Mouse (Mus musculus) forebrain, embryonic 14.5 days (tissue): Measurements from ENCODE around the gene Ing2. TPM values are rescaled to one million over a fixed set of nuclear protein-coding genes. Genes with fewer than 3 reads are reported as not detected.

Experiments used
- ATAC-seq: fragments of 200-750 bp; cut with Nextera tagmentation; 2 replicates; pipeline ENCODE4 v1.8.0; 2017; ENCODE audit warnings: mild to moderate bottlenecking, moderate library complexity
- DNase-seq: peaks from one replicate; pipeline ENCODE4 v3.0.0-alpha.2; 2015; ENCODE audit warnings: low spot score
- H3K27ac ChIP-seq: fragments of 300-500 bp; sonication (generic); 2 replicates; pipeline ENCODE4 v1.5.1; 2014; ENCODE audit warnings: low read depth, mild to moderate bottlenecking, control low read depth, low read length, moderate library complexity
- H3K27me3 ChIP-seq: fragments of 300-500 bp; sonication (generic); replicated peaks from 2 replicates; pipeline ENCODE4 v1.6.1; 2014; ENCODE audit warnings: low read length, control low read depth, mixed read lengths; ENCODE audit not compliant: control insufficient read depth, insufficient read depth
- H3K36me3 ChIP-seq: fragments of 300-500 bp; sonication (generic); 2 replicates; pipeline ENCODE4 v1.6.1; 2014; ENCODE audit warnings: low read length, control low read depth; ENCODE audit not compliant: control insufficient read depth, insufficient read depth
- H3K4me1 ChIP-seq: fragments of 300-500 bp; sonication (generic); 2 replicates; pipeline ENCODE4 v1.6.1; 2014; ENCODE audit warnings: antibody characterized with exemption, low read length, control low read depth; ENCODE audit not compliant: control insufficient read depth, insufficient read depth
- H3K4me2 ChIP-seq: fragments of 300-500 bp; sonication (generic); 2 replicates; pipeline ENCODE4 v1.6.1; 2014; ENCODE audit warnings: mild to moderate bottlenecking, control low read depth, low read length
- H3K4me3 ChIP-seq: fragments of 300-500 bp; sonication (generic); 2 replicates; pipeline ENCODE4 v1.5.1; 2014; ENCODE audit warnings: low read depth, low read length, control low read depth
- H3K9ac ChIP-seq: fragments of 300-500 bp; sonication (generic); 2 replicates; pipeline ENCODE4 v1.6.1; 2014; ENCODE audit warnings: mild to moderate bottlenecking, low read length, control low read depth, moderate library complexity
- H3K9me3 ChIP-seq: fragments of 300-500 bp; sonication (generic); replicated peaks from 2 replicates; pipeline ENCODE4 v1.6.1; 2016; ENCODE audit warnings: low read length, control low read depth, mixed read lengths; ENCODE audit not compliant: control insufficient read depth
- WGBS: fragments of 180-500 bp; shearing (Covaris S2); extraction: QIAGEN DNeasy Blood & Tissue Kit; methylation state at CpG from one replicate; pipeline ENCODE4 v1.1.7; 2014; 5-methylcytosine and 5-hydroxymethylcytosine counted together
- polyA plus RNA-seq: library from polyadenylated mRNA; unstranded; fragments of >200 nt; fragmentation: Nextera tagmentation; extraction: Ambion mirVana; gene quantifications from 2 replicates; pipeline ENCODE4 v1.2.1, GENCODE M21; 2014

The Ing2 gene
- polyA plus RNA-seq, 1 experiment from 2014 or later = 5.8 TPM

- Histone ChIP-seq H3K4me2 (no peak overlapping the region), H3K4me1 (no peaks in the 10 kb centered on the region), H3K9ac (no peak overlapping the region), H3K36me3 (no peaks in the 10 kb centered on the region), H3K9me3 (no peaks in the 10 kb centered on the region), H3K27ac (no peak overlapping the region), H3K27me3 (no peaks in the 10 kb centered on the region), H3K4me3 (no peak overlapping the region)
- DNase-seq (peak; percentile 27), ATAC-seq (no peak)
- WGBS = 81% methylated on average over 4 of the region's 4 CpGs
Observed at GRCm38 (mm10) chr8:47680306-47680705, 5.0 kb upstream of the Ing2 start.

- Histone ChIP-seq H3K36me3 (no peaks in the 10 kb centered on the region), H3K9me3 (no peaks in the 10 kb centered on the region), H3K27me3 (no peaks in the 10 kb centered on the region), H3K9ac (no peak overlapping the region), H3K4me1 (no peaks in the 10 kb centered on the region), H3K4me3 (no peak overlapping the region), H3K4me2 (no peak overlapping the region), H3K27ac (no peak overlapping the region)
- ATAC-seq (no peak), DNase-seq (no peak)
- WGBS = 72% methylated on average over 1 of the region's 1 CpGs
Observed at GRCm38 (mm10) chr8:47679603-47680002, 4.2 kb upstream of the Ing2 start.

GRCm38 (mm10) chr8:47676631-47677030 lies 1.3 kb upstream of the Ing2 start:
- ATAC-seq (no peak), DNase-seq (no peak)
- Histone ChIP-seq H3K4me3 (peak overlapping the region; percentile 91), H3K27me3 (no peaks in the 10 kb centered on the region), H3K27ac (no peak overlapping the region), H3K9ac (peak overlapping the region; percentile 82), H3K4me1 (no peaks in the 10 kb centered on the region), H3K4me2 (peak overlapping the region; percentile 68), H3K36me3 (no peaks in the 10 kb centered on the region), H3K9me3 (no peaks in the 10 kb centered on the region)
- 44% methylated on average over 2 of the region's 2 CpGs for WGBS

- H3K9ac ChIP-seq = peak overlapping the region; percentile 82
- H3K4me2 ChIP-seq = peak overlapping the region; percentile 68
- no peaks in the 10 kb centered on the region for H3K4me1 ChIP-seq
- no peaks in the 10 kb centered on the region for H3K9me3 ChIP-seq
- H3K4me3 ChIP-seq = peak overlapping the region; percentile 91
- no peaks in the 10 kb centered on the region for H3K36me3 ChIP-seq
- no peak overlapping the region for H3K27ac ChIP-seq
- H3K27me3 ChIP-seq = no peaks in the 10 kb centered on the region
- ATAC-seq (no peak), DNase-seq (peak; percentile 11)
- WGBS = 1% methylated on average over 15 of the region's 15 CpGs
Observed at GRCm38 (mm10) chr8:47676224-47676623, 868 bp upstream of the Ing2 start.

GRCm38 (mm10) chr8:47675786-47676185 lies 430 bp upstream of the Ing2 start:
- H3K4me2 ChIP-seq = peak overlapping the region; percentile 68
- H3K36me3 ChIP-seq = no peaks in the 10 kb centered on the region
- no peaks in the 10 kb centered on the region for H3K9me3 ChIP-seq
- DNase-seq = peak; percentile 74
- H3K4me3 ChIP-seq = peak overlapping the region; percentile 91
- no peaks in the 10 kb centered on the region for H3K4me1 ChIP-seq
- H3K27me3 ChIP-seq = no peaks in the 10 kb centered on the region
- peak overlapping the region; percentile 82 for H3K9ac ChIP-seq
- H3K27ac ChIP-seq = peak overlapping the region; percentile 90
- peak; percentile 0; the same call in 1 of the 2 replicates for ATAC-seq
- 0% methylated on average over 20 of the region's 20 CpGs for WGBS

- peak; percentile 35 for ATAC-seq
- H3K27ac ChIP-seq = peak overlapping the region; percentile 90
- no peak for DNase-seq
- no peaks in the 10 kb centered on the region for H3K4me1 ChIP-seq
- H3K4me3 ChIP-seq = peak overlapping the region; percentile 91
- H3K4me2 ChIP-seq = peak overlapping the region; percentile 72
- peak overlapping the region; percentile 86 for H3K9ac ChIP-seq
- H3K9me3 ChIP-seq = no peaks in the 10 kb centered on the region
- no peaks in the 10 kb centered on the region for H3K36me3 ChIP-seq
- H3K27me3 ChIP-seq = no peaks in the 10 kb centered on the region
- WGBS = under 1% methylated on average over 43 of the region's 59 CpGs
Observed at GRCm38 (mm10) chr8:47674140-47674776, 1.1 kb downstream of the Ing2 start.

- no peaks in the 10 kb centered on the region for H3K36me3 ChIP-seq
Observed at GRCm38 (mm10) chr8:47673317-47674139, 1.8 kb downstream of the Ing2 start.

GRCm38 (mm10) chr8:47664231-47664785 lies 11.0 kb downstream of the Ing2 start:
- Histone ChIP-seq H3K4me2 (no peak overlapping the region), H3K4me1 (no peaks in the 10 kb centered on the region), H3K9me3 (no peaks in the 10 kb centered on the region), H3K4me3 (no peak overlapping the region), H3K27ac (no peak overlapping the region), H3K27me3 (no peaks in the 10 kb centered on the region), H3K36me3 (peaks cover 10% of the 10 kb centered on the region; the same call in 1 of the 2 replicates), H3K9ac (no peak overlapping the region)
- ATAC-seq = no peak
- DNase-seq = no peak
- WGBS = 86% methylated on average over 8 of the region's 8 CpGs

More at GRCm38 (mm10) chr8:47673317-47674139, 1.8 kb downstream of the Ing2 start:
- peak overlapping the region; percentile 72 for H3K4me2 ChIP-seq
- no peaks in the 10 kb centered on the region for H3K4me1 ChIP-seq
- H3K27me3 ChIP-seq = no peaks in the 10 kb centered on the region
- H3K9me3 ChIP-seq = no peaks in the 10 kb centered on the region
- peak overlapping the region; percentile 91 for H3K4me3 ChIP-seq
- H3K27ac ChIP-seq = peak overlapping the region; percentile 90
- peak overlapping the region; percentile 86 for H3K9ac ChIP-seq
- under 1% methylated on average over 51 of the region's 53 CpGs for WGBS
- ATAC-seq = peak; percentile 58
- peak; percentile 85 for DNase-seq
